Mouse (Mus musculus) ovary, adult 10 weeks (tissue): Measurements from ENCODE around the gene Has3. TPM values are rescaled to one million over a fixed set of nuclear protein-coding genes. Genes with fewer than 3 reads are reported as not detected.

Experiments
- polyA plus RNA-seq: library from polyadenylated mRNA; stranded (reverse); fragments of 350-450 nt; fragmentation: Illumina TruSeq; extraction: RNeasy Lipid Tissue Mini Kit (QIAGEN cat#74804); gene quantifications from one replicate; pipeline ENCODE4 v1.2.3, GENCODE M21; 2014

The Has3 gene
- 1.4 TPM for polyA plus RNA-seq

DNA sequence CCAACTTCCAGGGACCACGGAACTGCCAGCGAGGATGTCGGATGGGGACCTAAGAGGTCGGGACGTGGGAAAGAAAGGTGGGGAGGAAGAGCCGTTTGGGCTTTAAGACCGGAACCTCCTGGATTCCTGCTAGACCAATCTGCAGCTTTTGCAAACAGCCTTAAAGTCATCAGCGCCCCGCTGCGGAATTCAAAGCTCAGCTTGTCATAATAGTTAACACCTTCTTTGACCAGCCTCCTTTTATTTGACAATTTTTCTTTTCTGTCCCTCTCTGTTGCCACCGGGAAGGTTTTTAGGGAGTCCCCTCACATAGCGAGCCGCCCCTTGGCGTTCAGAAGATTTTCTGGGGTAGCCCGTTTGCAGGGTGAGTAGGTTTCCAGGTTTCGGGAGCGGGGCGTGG lies at the start of gene Has3:
TSS of gene Has3 (plus strand) at position 192 of the 400 bp plus-strand sequence.

DNA sequence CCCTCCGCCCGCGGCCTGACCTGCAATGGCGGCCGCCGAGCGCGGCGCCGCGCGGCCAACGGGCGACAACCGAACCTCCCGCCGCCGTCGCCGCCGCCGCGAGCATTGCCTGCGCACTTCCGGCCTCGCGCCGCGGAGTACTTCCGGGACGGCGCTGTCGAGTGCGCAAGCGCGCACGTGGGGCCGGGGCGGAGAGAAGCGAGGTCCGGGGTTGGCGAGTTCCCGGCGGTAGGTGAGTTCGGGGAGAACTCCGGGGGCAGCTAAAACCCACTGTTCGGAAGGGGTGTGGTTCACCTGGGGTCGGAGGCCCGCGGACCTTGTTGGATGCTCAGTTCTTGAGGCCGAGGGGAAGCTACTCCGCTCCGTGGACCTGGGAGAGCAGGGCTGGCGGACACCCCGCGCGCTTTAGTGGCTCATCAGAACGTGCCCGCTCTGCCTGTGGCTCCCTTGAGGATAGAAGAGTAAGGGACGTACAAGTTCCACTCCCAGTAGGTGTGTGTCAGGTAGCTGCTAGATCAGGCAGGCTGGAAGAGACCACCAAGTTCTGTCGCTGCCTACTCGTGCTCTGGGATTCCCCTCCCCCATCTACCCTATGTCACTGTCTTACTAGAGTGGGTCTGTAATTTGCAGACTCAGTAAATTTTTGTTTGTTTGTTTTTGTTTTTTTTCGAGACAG lies 23.6 kb downstream of the Has3 start, which contains the start of gene Utp4:
TSS of gene Utp4 (plus strand) at position 156 of the 676 bp plus-strand sequence.

Other genes with a start within 250 kb of the Has3 start
- gene Tango6, start 187.2 kb upstream of the Has3 start, polyA plus RNA-seq, result 1.3 TPM
- gene Utp4, start 23.4 kb downstream of the Has3 start, polyA plus RNA-seq, result 40.8 TPM
- 61.9 TPM for gene Sntb2, start 65.5 kb downstream of the Has3 start, polyA plus RNA-seq
- gene Vps4a, start 161.0 kb downstream of the Has3 start, polyA plus RNA-seq, result 36.2 TPM
- 62.8 TPM for gene Pdf, start 178.4 kb downstream of the Has3 start, polyA plus RNA-seq
- 23.3 TPM for gene Cog8, start 186.4 kb downstream of the Has3 start, polyA plus RNA-seq
- gene Nip7, start 186.6 kb downstream of the Has3 start, polyA plus RNA-seq, result 19.2 TPM
- not detected for gene Tmed6, start 195.4 kb downstream of the Has3 start, polyA plus RNA-seq
- 39.3 TPM for gene Terf2, start 226.3 kb downstream of the Has3 start, polyA plus RNA-seq